Mouse (Mus musculus) hindbrain, embryonic 10.5 days (tissue): ENCODE measurements around the gene Fgr. TPM values are rescaled to one million over a fixed set of nuclear protein-coding genes. Genes with fewer than 3 reads are reported as not detected.

Experiments
- DNase-seq: peaks from one replicate; pipeline ENCODE4 v3.0.0-alpha.2; 2017; ENCODE audit warnings: low spot score
- H3K27ac ChIP-seq: fragments of 300-500 bp; sonication (generic); 2 replicates; pipeline ENCODE4 v1.5.1; 2016; ENCODE audit warnings: mild to moderate bottlenecking, moderate library complexity
- H3K27me3 ChIP-seq: fragments of 300-500 bp; sonication (generic); 2 replicates; pipeline ENCODE4 v1.6.1; 2016; ENCODE audit warnings: mild to moderate bottlenecking; ENCODE audit not compliant: poor library complexity, insufficient read depth, severe bottlenecking
- H3K36me3 ChIP-seq: fragments of 300-500 bp; sonication (generic); 2 replicates; pipeline ENCODE4 v1.6.1; 2016; ENCODE audit warnings: mild to moderate bottlenecking, moderate library complexity
- H3K4me1 ChIP-seq: fragments of 300-500 bp; sonication (generic); replicated peaks from 2 replicates; pipeline ENCODE4 v1.6.1; 2016; ENCODE audit warnings: mild to moderate bottlenecking
- H3K4me3 ChIP-seq: fragments of 300-500 bp; sonication (generic); 2 replicates; pipeline ENCODE4 v1.5.1; 2016; ENCODE audit warnings: mild to moderate bottlenecking, moderate library complexity
- H3K9me3 ChIP-seq: fragments of 300-500 bp; sonication (generic); 2 replicates; pipeline ENCODE4 v1.6.1; 2016; ENCODE audit warnings: mild to moderate bottlenecking, moderate library complexity
- WGBS: fragments of 180-500 bp; shearing (Covaris S2); methylation state at CpG from one replicate; pipeline ENCODE4 v1.1.7; 2016; 5-methylcytosine and 5-hydroxymethylcytosine counted together
- polyA plus RNA-seq: library from polyadenylated mRNA; unstranded; fragments of >200 nt; fragmentation: Nextera tagmentation; extraction: Ambion mirVana; gene quantifications from 2 replicates; pipeline ENCODE4 v1.2.1, GENCODE M21; 2016

The Fgr gene
- polyA plus RNA-seq, 1 experiment from 2014 or later = not detected

DNA sequence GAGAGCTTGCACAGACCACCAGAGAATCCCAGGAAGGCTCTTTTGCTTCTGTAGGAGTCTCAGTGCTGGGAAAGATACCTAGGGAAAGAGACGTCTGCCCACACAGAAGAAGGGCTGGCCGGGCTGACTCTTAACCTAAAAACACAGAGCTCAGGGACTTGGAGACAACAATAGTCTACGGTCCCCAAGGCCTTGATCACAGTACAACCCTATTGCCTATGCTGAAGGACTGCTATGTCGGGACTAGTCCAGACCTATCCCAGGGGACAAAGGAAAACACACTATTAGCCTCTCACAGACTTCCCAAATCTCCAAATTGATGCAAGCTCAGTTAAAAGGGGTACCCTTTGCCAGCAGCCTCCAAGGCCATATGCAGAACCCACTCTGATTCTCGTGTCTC lies 12.0 kb upstream of the Fgr start:
- Histone ChIP-seq H3K9me3 (no peaks in the 10 kb centered on the region), H3K27ac (peak overlapping the region; percentile 92), H3K36me3 (no peaks in the 10 kb centered on the region), H3K4me1 (peaks cover 55% of the 10 kb centered on the region), H3K27me3 (no peaks in the 10 kb centered on the region; the same call in 1 of the 2 replicates), H3K4me3 (no peak overlapping the region)
- WGBS = 75% methylated on average over 5 of the region's 5 CpGs
- DNase-seq = no peak

DNA sequence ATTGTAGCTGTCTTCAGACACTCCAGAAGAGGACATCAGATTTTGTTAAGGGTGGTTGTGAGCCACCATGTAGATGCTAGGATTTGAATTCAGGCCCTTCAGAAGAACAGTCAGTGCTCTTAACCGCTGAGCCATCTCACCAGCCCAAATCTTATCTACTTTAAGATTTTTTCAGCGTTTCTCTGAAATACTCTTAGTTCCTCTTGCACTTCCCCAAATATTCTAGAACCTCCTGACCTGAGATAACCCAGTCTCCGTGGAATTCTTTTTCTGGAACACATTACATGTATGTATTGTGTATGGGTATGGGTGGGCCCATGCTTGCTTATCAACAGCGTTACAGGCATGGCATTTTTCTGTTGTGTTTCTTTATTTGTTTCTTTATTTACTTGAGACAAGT lies 11.3 kb upstream of the Fgr start:
- H3K36me3 ChIP-seq = no peaks in the 10 kb centered on the region
- H3K9me3 ChIP-seq = no peaks in the 10 kb centered on the region
- no peaks in the 10 kb centered on the region; the same call in 1 of the 2 replicates for H3K27me3 ChIP-seq
- WGBS = 93% methylated on average over 4 of the region's 4 CpGs
- no peak overlapping the region for H3K4me3 ChIP-seq
- peaks cover 55% of the 10 kb centered on the region for H3K4me1 ChIP-seq
- H3K27ac ChIP-seq = no peak overlapping the region
- DNase-seq = no peak

DNA sequence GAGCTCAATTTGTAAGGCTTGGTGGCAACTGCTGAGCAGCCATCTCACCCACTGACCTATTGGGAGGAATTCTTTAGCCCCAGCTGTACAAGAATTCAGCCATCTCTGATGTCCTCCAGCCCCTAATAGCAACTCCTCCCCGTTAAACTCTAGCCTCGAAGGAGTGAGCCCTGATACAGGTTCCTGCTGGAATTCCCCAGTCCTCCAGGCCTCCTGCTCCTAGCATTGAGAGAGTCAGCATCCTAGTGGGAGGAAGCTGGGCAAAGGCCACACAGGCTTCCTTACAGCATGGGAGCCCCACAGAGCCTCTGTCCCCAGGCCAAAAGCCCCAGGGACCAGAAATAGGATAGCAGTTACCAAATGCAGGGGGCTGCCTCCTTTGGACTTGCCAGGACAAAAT lies 10.5 kb upstream of the Fgr start:
- no peaks in the 10 kb centered on the region; the same call in 1 of the 2 replicates for H3K27me3 ChIP-seq
- H3K4me3 ChIP-seq = no peak overlapping the region
- DNase-seq = no peak
- 27% methylated on average over 2 of the region's 2 CpGs for WGBS
- H3K36me3 ChIP-seq = no peaks in the 10 kb centered on the region
- no peaks in the 10 kb centered on the region for H3K9me3 ChIP-seq
- H3K27ac ChIP-seq = peak overlapping the region; percentile 81
- H3K4me1 ChIP-seq = peaks cover 58% of the 10 kb centered on the region

DNA sequence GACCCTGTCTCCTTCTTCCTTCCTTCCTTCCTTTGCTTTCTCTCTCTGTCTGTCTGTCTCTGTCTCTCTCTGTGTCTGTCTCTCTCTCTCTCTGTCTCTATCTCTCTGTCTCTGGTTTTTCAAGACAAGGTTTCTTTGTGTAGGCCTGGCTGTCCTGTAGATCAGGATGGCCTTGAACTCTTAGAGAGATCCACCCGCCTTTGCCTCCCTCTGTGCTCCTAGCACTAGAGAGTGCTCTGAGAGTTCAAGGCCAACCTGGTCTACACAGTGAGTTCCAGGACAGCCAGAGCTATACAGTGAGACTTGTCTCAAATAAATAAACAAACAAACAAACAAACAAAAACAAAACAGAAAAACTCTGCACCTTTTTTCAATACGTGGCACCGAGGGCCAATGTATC lies 9.8 kb upstream of the Fgr start:
- H3K4me1 ChIP-seq = peaks cover 53% of the 10 kb centered on the region
- peak overlapping the region; percentile 81 for H3K27ac ChIP-seq
- H3K36me3 ChIP-seq = no peaks in the 10 kb centered on the region
- no peaks in the 10 kb centered on the region for H3K9me3 ChIP-seq
- 30% methylated on average over 3 of the region's 3 CpGs for WGBS
- DNase-seq = no peak
- H3K27me3 ChIP-seq = no peaks in the 10 kb centered on the region; the same call in 1 of the 2 replicates
- no peak overlapping the region for H3K4me3 ChIP-seq

DNA sequence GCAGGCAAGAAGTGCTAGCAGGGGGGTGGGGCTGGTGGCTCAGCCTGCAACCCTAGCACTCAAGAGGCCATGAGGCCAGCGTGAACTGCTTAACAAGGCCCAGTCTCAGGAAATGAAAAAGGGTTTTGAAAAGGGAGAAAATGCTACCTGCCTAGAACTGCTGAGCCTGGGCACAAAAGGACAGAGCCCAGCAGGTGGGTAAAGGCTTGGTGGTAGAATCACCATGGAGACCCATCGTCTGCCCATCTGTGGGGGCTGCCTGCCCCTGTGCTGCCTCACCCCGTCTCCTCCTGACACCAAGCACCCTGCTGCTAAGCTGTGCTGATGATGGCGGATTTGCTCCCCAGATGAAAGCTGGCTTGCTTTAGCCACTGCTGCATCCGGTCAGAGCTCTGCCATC lies 9.4 kb upstream of the Fgr start:
- H3K9me3 ChIP-seq = no peaks in the 10 kb centered on the region
- WGBS = 20% methylated on average over 5 of the region's 5 CpGs
- H3K4me3 ChIP-seq = no peak overlapping the region
- H3K27me3 ChIP-seq = no peaks in the 10 kb centered on the region; the same call in 1 of the 2 replicates
- no peak for DNase-seq
- peaks cover 49% of the 10 kb centered on the region for H3K4me1 ChIP-seq
- H3K36me3 ChIP-seq = no peaks in the 10 kb centered on the region
- peak overlapping the region; percentile 81 for H3K27ac ChIP-seq

DNA sequence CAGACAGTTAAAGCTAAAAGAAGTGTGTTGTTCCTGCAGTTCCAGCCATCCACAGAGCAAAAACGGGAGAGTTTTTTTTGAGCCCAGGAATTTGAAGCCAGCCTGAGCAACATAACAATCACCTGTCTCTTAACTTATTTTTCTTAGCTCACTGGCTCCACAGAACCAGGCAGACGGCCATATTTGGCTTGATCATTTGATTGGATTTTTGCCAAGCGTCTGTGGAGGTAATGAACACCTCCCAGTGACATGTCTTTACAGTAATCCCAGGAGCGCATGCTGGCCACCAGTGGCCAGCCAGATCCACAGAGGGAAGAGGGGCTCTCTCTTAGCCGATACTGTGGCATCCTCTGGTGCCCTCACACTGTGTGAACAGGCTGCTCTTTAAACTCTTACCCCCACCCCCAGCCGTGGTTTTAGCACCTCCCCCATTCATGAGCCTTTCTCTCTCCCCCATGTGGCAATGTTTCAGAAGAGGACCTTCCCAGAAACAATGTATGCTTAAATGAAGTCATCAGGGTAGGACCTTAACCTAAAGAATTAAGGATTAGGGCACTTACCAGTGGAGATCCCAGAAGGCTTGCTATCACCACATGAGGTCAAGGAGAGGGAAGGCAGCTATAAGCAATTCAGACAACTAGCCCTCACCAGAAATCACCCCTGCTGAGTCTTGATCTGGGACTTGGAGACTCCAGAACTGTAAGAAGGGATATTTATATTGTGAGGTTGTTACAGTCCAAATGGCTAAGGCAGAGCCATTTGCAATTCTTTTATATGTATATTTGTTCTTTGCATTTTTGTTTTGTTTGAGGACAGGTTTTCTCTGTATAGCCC lies 5.6 kb upstream of the Fgr start:
- no peak overlapping the region for H3K4me3 ChIP-seq
- no peak overlapping the region for H3K27ac ChIP-seq
- no peak for DNase-seq
- H3K27me3 ChIP-seq = peaks cover 21% of the 10 kb centered on the region
- no peaks in the 10 kb centered on the region for H3K9me3 ChIP-seq
- H3K36me3 ChIP-seq = no peaks in the 10 kb centered on the region
- 48% methylated on average over 6 of the region's 6 CpGs for WGBS
- peaks cover 40% of the 10 kb centered on the region for H3K4me1 ChIP-seq

DNA sequence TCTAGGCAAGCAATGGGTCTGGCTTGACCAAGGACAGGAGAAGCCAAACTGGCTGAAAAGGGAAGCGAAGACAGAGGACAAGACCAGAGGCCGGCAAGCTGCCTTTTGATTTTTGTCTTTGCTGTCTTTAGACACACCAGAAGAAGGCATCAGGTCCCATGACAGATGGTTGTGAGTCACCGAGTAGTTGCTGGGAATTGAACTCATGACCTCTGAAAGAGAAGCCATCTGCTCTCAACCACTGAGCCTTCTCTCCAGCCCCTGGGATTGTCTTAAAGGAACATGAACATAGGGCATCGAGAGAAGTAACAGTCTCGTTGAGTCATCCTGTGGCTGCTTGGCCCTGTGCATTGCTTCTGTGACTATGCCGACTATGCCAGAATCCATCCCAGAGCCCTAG lies 2.3 kb upstream of the Fgr start:
- Histone ChIP-seq H3K36me3 (no peaks in the 10 kb centered on the region), H3K27ac (0 out of 2 replicates have a peak overlapping the region, but pooled peaks have one; percentile 67), H3K4me1 (peaks cover 51% of the 10 kb centered on the region), H3K27me3 (peaks cover 54% of the 10 kb centered on the region), H3K4me3 (no peak overlapping the region), H3K9me3 (no peaks in the 10 kb centered on the region)
- DNase-seq = no peak
- WGBS = 75% methylated on average over 6 of the region's 6 CpGs

DNA sequence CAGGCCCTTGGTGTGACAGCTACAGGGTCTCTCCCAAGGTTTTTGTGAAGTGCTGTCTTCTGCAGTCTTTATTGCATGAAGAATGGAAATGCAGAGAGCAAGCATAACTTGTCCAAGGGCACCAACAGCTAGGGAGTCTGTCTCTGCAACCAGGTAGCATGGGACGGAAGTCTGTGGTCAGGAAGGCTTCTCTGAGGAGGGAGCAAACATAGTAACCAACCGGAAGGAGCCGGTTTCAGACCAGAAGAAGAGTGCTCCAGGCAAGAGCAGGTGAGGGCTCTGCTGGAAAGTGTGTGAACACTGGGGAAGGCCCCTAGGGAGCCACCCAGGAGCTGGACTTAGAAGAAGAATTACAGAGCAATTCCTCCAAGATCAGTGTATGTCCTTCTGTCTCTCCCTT lies 1.8 kb upstream of the Fgr start:
- no peak for DNase-seq
- peaks cover 59% of the 10 kb centered on the region for H3K27me3 ChIP-seq

DNA sequence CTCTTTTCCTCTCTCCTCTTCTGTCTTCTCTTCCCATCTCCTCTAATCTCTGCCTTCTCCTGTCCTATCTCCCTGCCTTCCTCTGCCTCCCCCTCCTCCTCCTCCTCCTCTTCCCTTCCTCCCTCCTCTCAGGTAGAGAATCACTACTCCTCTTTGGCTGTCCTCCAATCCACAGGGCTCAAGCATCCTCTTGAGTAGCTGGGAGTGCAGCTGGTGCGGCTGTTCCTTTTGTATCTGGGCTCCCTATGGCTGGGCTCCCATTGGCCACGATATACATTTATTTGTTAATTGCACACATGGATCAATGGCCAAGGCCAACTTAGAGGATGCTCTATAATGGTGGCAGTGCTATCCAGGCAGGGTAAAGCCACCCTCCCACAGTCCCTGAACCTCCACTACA lies 1.3 kb upstream of the Fgr start:
- Histone ChIP-seq H3K9me3 (no peaks in the 10 kb centered on the region), H3K4me1 (peaks cover 60% of the 10 kb centered on the region), H3K36me3 (no peaks in the 10 kb centered on the region), H3K4me3 (no peak overlapping the region), H3K27ac (no peak overlapping the region), H3K27me3 (peaks cover 63% of the 10 kb centered on the region)
- no peak for DNase-seq
- 35% methylated on average over 2 of the region's 2 CpGs for WGBS

More for the DNA sequence above, 1.8 kb upstream of the Fgr start:
- Histone ChIP-seq H3K4me3 (no peak overlapping the region), H3K4me1 (peaks cover 56% of the 10 kb centered on the region), H3K9me3 (no peaks in the 10 kb centered on the region), H3K27ac (0 out of 2 replicates have a peak overlapping the region, but pooled peaks have one; percentile 2), H3K36me3 (no peaks in the 10 kb centered on the region)
- WGBS = 74% methylated on average over 3 of the region's 3 CpGs

DNA sequence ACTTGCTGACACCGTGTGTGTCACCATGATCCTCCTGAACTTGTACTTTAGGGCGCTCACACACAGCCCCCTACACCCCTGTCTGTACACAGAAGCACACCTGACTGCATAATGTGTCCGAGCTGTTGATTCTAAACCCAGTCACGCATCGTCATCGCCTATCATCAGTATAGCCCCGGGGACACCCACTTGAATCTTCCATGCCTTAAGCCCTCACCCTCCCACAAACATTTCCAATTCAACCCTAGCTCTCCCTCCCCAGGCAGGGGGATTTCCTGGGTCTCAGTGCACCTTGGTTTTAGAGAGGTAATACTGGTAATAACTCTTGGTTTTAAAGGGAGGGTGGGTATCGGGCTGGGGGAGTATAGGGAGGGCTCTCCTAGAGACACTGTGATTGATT lies 709 bp upstream of the Fgr start:
- WGBS = 37% methylated on average over 8 of the region's 8 CpGs
- H3K36me3 ChIP-seq = no peaks in the 10 kb centered on the region
- H3K27ac ChIP-seq = no peak overlapping the region
- no peaks in the 10 kb centered on the region for H3K9me3 ChIP-seq
- H3K4me3 ChIP-seq = no peak overlapping the region
- DNase-seq = no peak
- peaks cover 59% of the 10 kb centered on the region for H3K4me1 ChIP-seq
- H3K27me3 ChIP-seq = peaks cover 67% of the 10 kb centered on the region

DNA sequence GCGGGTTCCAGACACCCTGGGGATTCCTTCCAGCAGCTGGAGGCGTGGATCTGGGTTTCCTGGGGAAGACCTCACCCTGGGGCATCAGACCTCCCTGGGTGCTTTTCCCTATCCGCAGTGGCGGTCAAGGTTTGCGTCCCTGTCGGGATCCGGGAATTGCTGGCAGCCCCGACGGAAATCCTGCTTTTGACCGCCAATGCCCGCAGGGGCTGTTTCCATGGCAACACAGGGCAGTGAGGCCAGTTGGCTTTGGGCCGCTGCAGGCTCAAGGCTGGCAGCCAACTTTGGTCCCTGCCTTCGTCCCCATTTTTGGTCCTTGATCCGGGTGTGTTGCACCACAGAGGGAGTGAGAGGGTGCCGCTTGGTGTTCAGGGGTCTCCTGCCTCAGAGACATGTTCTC lies 1.0 kb downstream of the Fgr start:
- Histone ChIP-seq H3K4me1 (peaks cover 55% of the 10 kb centered on the region), H3K4me3 (peak overlapping the region; percentile 47), H3K9me3 (no peaks in the 10 kb centered on the region), H3K36me3 (no peaks in the 10 kb centered on the region), H3K27me3 (peaks cover 67% of the 10 kb centered on the region), H3K27ac (peak overlapping the region; percentile 76)
- DNase-seq = peak; percentile 84
- WGBS = 2% methylated on average over 15 of the region's 15 CpGs

DNA sequence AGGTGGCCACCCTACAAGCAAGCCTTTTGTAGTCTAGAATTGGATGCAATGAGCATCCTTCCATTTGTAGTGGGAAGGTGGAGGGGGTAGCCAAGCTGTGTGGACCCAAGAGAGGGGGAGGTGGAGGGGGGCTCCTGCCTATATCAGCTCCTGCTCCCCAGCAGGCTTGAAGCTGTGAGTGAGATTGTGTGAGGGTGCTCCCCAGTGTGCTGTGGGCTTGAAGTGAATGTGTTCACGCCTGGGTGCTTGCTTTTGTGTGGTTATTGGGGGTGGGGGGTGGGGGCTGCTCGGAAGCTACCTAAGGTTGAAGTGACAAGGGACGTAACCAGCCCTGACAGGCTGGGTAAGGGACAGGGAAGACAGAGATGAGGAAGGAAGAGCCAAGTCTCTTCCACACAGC lies 1.9 kb downstream of the Fgr start:
- no peaks in the 10 kb centered on the region for H3K9me3 ChIP-seq
- H3K4me3 ChIP-seq = 0 out of 2 replicates have a peak overlapping the region, but pooled peaks have one; percentile 9
- no peaks in the 10 kb centered on the region for H3K36me3 ChIP-seq
- no peak for DNase-seq
- 35% methylated on average over 3 of the region's 3 CpGs for WGBS
- peaks cover 67% of the 10 kb centered on the region for H3K27me3 ChIP-seq
- peaks cover 55% of the 10 kb centered on the region for H3K4me1 ChIP-seq
- peak overlapping the region; percentile 30; the same call in 1 of the 2 replicates for H3K27ac ChIP-seq

DNA sequence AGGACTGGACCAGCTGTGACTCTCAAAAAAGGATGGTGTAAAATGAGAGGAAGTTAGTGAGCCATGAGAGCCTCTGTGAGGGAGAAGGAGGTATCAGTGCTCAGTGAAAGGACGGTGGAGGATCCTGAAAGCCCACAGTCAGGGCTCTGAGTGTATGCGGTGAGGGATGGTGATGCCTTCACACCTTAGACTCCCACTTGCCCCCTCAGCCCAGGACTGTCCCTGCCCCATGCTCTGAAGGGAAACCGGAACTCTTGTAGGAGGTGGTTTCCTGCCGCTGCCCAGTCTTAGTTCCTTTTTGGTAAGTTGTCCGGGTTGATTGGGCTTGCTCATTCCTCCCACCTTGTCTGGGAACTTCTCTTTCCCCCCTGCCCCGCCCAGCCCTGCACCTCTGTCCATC lies 2.8 kb downstream of the Fgr start:
- no peak for DNase-seq
- Histone ChIP-seq H3K27me3 (peaks cover 66% of the 10 kb centered on the region), H3K9me3 (no peaks in the 10 kb centered on the region), H3K4me1 (peaks cover 52% of the 10 kb centered on the region), H3K36me3 (no peaks in the 10 kb centered on the region), H3K4me3 (no peak overlapping the region), H3K27ac (no peak overlapping the region)
- 79% methylated on average over 6 of the region's 6 CpGs for WGBS
